Mouse (Mus musculus): ENCODE measurements around the gene Tnnt3.

Gene Tnnt3

DNA sequence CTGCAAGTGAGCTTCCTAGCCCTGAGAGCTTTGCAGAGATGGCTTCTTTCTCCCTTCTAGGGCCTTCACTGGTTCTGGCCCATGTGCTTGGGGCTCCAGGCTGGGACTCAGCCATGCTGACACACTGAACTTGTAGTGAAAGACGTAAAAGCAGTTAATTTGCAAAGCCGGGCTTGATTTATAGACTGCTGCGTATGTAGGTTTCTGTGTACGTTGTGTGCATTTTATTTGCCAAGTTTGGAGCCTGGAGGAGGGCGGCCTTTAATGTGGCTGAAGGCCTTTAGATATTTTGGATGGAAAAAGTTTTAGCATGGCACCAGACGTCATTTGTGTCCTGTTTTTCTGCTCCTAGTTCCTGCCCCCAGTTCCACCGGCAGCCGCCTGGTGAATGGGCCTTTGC, 41.2 kb downstream of the Tnnt3 start:
- DNase-seq (ENCODE audit: low read depth, low spot score): no peak

DNA sequence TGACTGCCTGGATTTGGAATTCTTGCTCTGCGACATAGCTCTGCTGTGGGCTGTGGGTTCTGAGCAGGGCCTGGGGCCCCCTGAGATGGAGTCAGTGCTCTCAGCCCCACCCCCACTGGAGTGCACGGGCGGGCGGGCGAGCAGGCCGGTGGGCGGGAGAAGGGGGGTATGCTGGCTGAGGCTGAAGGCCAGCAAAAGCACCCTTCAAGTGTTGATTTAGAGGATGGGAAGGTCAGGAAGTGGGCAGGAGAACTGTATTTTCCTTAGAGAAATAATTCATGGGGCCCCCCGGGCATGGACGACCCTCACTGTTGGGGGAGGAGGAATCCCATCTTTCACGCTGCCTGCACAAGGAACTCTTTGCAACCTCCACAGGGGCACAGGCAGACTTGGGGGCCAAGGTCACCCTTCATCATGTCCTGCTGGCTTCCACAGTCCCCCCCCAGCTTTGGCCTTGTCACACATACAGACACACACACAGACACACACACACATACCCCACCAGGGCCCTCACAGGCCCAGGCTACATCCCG, 44.2 kb downstream of the Tnnt3 start:
- no peak for DNase-seq (ENCODE audit: low read depth, low spot score)

DNA sequence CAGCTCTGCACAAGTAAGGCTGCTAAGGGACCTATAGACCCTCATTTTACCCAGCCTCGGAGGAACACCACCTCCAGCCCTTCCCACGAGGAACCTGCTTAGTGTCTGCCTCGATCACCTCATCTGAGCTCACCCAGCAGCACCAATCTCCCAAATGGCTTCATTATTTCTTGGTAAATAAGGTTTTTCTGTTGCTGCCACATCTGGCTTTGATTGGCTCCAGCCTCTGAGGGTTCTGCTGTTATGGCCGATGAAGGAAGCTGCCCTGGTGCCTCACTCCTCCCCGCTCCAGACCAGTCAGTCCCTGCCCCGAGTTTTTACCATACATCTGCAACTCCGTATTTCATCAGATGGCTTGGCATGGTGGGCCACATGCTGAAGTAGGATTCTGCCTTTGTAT, 47.3 kb downstream of the Tnnt3 start:
- no peak for DNase-seq (ENCODE audit: low read depth, low spot score)

DNA sequence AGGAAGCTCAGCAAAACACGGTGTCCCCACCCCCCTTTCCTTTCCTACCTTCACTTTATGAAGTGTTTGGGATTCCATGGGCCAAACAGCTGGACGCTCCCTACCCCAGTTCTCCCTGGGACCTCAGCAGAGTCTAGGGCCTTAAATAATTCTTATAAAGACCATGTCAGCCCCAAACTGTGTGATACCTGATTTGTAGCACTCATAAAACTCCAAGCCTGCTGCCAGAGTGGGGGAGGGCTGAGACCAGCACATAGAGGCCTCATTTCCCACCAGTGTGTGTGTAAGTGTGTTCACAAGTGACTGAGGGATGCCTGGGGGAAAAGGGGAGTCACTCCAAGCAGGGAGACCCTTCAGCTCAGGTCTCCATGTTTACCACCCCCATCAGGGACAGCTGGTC, 49.2 kb downstream of the Tnnt3 start:
- no peak for DNase-seq (ENCODE audit: low read depth, low spot score)

DNA sequence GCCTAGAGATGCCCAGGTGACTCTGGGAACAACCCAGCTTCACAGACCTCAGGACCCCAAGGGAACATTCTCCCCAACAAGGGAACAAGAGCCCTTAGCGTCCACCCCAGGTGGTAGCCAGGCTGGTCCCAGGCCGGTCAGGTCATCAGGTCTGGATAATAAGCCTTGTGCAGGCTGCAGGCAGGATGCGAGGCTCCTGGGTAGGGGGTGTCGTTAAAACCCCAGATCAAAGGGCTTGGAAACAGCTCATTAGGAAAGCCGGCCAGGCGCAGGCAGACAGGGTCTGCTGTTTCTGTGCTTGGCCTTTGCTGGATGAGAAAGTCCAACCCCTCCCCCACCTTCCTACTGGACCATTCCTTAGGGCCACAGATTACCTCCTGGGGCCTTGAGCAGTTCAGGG, 50.1 kb downstream of the Tnnt3 start:
- no peak for DNase-seq (ENCODE audit: low read depth, low spot score)

DNA sequence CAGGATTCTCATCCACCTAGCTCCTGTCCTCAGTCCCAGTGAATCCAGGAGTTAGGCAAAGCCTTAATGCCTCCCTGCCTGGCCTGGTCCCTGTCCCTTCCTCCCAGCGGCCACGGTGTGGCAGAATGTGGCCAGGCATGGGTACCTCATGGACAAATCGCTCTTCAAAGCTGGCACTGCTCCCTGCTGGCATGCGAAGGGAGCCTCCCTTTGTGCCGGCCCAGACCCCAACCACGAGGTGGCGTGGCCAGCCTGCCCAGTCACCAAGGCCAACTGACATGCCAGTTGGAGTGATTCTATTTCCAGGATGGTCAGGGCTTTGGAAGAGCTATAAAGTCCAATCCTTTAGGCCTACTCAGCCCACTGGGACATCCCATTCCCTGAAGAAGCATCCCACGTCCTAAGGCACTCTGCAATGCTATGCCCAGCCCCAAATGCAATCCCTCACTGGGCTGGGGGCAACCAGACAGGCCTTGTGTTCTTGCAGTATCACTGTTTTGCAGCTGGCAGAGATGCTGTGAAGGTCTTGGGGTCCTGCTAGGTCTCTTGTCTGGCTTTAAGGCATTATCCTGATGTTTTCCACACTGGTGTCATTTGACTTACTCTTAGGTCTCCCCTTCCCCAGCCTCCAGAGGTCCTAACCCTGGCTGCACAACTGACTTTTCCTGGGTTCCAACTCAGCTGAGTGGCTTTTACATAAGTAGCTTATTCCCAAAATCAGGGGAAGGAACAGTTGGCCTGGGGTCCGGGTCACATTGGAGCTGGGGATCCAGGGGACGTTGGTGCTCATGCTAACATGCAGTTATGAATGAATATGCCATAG, 51.5 kb downstream of the Tnnt3 start:
- no peak for DNase-seq (ENCODE audit: low read depth, low spot score)

DNA sequence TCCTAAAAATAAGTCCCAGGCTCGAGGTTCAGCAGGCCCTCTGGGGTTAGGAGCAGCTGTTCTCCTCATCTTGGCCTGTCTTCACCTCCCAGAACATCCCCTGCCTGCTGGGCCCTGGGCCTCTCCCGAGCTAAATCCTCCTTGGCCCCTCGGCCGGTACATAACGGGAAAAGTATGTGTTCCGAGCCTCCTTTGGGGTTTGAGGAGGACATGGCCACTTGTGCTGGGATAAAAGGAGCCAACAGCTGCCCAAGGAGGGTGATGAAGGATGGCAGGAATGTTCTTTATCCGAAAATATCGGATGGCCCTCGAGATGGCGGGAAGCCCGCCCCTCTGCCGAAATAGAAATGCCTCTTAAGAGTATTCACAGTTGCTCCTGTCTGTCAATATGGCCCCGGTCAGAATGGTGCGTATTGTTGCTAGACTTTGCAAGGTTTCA, 52.3 kb downstream of the Tnnt3 start:
- no peak for DNase-seq (ENCODE audit: low read depth, low spot score)

DNA sequence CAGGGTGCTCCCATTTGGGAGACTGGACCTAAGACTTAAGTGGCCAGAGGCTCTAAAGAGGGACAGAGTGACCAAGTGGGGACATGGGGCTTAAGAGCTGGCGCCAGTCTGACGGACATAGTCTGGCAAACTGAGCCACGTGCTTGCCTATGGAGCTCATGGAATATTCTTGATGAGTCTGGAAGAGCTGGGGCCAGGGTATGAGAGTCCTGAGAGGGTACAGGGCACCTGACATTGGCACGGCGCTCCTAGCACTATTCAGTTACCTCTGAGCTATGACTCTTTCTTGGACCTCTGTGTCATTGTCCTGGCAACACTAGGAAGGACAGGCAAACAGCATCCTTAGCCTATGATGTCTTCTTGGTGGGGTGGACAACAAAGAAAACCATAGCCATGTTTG, 53.1 kb downstream of the Tnnt3 start:
- DNase-seq (ENCODE audit: low read depth, low spot score): no peak

DNA sequence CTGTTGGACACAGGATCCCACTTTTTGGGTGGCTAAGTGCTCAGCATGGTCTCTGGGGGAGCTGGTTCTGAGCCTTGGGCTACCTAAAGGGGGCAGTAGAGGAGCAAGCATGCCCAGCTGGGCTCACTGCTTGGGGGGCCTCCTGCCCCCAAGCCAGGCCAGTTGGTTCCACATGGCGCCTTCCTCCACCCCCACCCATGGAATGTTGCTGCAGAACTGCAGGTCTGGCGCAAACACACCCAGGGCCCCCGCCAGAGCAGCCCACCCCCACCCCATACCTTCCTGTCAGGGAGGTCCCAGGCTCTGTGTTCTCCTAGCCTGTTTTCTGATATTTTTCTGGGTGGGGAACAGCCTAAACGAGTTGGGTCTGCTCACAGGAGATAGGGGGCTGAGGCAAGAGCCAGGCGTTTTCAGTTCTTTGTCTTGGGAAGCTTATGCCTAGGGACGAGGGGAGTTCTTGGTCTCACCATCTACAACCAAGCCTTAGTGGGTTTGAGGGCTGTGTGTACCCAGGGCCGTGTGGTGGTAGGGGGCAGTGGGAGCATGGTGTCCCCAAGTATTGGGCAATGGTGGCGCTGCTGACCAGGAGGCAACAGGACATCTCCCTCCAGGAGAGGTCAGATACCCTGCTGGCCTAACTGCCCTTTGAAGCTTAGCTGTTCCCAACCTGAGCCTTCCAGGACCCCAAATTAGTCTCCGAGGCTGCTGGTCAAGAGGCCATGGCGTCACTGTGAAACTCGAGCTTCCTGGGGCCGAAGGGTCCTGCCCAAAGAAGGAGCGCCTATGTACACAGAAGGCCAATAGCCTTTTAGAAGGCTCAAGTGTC, 54.2 kb downstream of the Tnnt3 start:
- DNase-seq (ENCODE audit: low read depth, low spot score): no peak

DNA sequence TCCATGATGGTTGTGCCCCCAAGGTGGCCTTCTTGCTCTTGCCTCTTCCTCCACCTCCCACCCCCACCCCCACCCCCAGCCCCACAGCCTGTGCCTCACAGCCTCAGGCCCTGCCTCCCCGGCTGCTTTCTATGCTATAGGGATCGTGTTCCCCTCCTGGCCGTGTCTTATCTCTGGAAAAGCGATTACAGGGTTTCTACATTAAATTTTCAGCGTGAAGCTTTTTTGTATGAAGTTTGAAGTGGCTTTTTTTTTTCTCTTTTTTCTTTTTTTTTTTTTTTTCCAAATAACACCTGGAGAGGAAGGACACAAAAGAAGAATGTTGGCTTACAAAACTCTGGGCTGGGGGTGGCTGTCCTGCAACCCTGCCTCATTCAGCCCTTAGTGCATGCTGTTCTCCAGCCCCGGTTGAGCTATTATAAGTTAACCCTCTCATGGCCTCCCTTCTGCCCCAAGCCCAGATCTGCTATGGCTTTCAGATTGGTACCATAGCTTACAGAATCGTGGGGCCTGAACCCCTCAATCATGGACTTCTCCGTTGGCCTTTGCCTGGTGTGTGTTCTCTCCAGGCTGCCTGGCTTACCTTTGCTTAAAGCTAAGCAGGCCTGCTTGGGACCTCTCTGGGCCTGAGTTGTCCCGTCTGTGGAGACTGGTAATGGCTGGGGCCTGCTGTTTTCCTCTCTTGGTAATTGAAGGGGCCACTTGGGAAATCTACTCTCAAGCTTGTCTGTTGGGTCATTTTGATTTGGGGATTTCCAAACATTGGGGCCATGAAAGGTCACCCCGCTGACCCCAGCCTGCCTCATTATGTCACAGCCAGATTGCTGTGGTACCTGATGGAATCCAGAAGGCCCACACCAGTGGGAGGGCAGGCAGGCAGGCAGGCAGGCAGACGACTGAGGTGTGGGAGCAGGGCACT, 55.0 kb downstream of the Tnnt3 start:
- no peak for DNase-seq (ENCODE audit: low read depth, low spot score)

DNA sequence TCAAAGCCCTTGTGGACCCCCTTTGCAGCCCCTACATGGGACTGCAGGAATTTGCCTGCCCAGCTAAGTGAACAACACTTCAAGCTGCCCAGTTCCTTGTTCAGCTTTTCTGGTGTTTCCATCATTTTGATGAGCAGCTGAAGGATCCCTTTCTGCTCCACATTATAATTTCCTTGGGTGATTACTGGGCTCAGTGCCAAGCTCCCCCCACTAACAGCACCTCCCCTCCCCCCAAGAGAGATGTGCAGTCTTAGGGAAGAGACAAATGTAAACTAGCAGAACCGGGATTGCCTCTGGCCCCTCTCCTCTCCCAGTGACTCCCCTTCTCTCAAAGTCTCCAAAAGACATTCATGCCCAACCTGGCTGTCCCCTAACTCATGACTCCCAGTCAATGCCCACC, 56.0 kb downstream of the Tnnt3 start:
- DNase-seq (ENCODE audit: low read depth, low spot score): no peak

DNA sequence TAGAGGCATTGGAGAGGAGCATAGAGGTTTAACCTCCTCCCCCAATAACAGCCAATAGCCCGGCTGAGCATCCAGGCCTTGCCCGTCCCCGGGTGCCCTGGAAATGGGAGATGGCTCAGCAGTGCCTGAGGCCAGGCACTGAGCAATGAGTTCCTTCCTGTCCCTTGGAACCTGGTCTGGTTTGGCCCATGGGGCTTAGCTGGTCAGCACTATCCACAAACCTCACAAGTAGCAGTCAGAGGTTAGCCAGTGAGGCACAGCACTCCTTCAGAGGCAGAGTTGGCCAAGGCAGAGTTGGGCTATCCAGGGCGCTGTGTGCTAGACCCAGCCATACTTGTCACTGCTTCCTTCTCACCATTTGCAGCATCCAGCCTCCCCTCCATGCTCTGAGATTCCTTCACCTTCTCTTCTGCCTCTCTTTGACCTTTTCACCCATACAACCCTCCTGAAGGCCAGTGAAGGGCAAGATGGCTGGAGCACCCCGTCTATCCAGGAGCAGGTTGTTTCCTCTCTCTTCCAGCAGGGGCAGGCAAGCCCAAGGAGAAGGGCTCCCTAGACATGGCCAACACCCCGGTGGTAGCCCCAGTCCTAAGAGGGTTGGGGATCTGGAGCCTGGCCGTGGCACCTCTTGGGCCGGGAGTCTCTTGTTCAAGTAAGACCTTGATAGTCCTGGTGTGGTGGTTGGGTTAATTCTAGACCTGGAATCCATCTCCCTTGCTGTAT, 56.9 kb downstream of the Tnnt3 start:
- DNase-seq (ENCODE audit: low read depth, low spot score): no peak

DNA sequence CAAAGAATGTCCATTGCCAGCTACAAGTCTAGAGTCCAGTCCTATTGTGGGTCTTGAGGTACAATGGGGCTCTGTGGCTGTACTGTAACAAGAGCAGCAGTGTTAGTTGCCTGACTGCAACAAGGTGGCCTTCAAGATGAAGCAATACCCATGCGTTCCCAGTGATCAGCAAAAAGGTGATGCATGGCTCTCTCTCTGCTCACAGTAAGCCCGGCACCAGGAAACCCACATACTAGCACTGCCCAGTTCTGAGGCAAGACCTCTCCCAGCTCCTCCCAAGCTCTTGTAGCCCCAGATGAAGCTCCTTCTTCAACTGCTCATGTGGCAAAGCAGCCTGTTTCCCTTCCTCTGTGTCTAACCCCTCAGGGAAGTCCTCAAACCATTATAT, 57.4 kb downstream of the Tnnt3 start:
- DNase-seq (ENCODE audit: low read depth, low spot score): no peak

DNA sequence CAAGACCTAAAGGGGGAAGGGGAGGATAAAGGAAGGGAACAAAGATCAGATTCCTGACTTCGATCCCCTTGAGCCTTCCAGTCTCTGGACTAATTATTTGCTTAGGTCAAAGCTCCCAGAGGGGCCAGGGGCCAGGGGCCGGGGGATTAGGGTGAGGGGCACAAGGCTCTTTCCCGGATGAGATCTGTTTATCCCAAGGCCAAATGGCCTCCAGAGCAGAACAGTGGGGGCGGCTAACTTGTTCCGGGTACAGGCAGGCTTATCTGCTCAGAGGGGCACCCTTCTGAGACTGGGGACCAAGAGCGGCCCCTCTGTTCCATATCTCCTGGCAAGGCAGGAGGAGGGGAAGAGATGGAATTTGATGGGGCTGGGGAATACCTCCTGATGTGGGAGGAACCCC, 59.1 kb downstream of the Tnnt3 start:
- DNase-seq (ENCODE audit: low read depth, low spot score): no peak

DNA sequence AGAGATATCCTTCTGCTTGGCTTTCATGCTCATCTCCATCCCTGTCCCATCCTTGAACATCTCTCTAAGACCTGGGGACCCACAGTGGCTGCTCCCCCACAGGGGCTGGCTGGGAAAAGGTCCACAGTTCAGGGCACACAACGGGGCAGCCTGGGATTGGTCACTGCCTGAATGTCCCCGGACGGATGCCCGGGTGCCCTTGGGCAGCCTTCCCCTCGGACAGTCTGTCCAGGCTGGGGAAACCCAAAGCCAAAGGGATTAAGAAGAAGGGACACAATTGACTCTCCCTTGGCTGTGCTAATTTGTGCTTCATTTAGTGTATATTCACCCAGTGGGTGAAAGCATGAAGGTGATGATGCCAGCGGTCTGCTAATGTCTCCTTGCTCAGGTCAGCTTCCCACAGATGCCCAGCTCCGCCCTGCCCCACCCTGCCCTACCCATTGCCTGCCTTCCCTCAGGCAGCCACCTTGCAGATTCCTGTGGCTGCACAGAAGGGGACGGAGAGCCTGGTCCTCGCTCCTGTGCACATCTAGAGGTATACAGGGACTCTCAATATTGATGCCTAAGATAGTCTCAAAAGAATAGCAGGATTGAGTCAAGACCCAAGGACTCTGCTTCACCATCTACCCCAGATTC, 60.0 kb downstream of the Tnnt3 start:
- DNase-seq (ENCODE audit: low read depth, low spot score): no peak

DNA sequence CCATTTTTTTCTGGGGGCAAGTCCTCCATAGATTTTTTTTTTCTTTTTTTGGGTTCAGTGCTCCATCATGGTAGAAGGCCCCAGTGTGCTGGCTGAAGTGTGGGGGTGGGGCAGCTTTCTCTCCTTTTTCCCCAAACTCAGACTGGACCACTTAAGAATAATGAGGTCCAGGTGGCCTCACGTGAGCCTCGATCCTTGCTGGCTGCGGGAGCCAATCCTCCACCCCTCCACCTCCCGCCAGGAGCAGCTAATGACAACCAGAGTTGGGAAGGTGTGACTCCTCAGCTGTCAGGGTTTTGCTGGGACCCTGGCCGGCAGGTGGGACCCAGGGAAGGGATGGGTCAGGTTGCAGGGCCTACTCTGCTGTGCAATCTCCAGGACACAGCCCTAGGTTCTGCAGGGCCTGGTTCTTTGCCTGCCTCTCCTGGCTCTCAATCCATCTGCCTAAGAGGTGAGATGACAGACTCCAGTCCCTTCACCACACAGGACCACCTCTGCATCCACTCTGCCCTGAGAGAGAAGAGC, 61.1 kb downstream of the Tnnt3 start:
- DNase-seq (ENCODE audit: low read depth, low spot score): no peak

DNA sequence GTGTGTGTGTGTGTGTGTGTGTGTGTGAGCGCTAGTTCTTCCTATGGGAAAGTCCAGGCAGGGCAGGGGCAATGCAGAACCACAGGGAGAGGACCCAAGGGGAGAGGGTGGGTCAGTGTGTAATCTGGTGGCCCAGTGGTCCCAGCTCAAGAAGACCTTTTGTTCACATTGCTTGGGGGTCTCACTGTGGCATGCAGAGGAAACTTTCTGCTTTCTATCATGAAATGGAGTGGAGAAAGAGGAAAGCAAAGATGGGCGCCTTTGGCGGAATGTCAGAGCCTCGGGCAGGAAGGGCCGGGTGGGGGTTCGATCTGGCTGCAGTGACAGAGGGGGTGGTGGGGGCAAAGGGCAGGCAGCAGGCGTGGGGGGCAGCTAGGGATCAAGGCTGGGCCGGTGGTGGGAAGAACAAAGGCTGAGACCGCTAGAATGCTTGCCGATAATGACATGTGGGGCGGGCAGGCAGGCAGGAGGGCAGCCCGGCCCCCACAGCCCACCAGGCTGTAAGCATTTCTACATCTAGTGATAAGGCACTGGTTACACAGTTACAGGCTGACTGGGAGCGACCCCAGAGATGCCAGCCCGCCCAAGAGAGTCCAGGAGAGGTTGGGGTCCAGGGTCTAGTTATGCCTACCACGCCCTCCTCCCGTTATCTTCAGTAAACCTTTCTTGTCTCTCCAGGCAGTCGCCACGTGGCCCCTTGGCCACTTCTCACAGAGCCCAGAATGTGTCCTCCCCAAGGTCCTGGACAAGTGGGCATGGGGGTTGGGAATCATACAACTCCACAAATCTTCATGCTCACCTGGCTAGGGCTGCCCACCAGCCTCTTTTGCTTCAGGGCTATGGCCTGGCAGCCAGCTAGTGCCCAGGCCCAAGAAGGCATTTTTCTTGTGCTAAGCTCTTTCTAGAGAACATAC, 62.6 kb downstream of the Tnnt3 start:
- no peak for DNase-seq (ENCODE audit: low read depth, low spot score)

DNA sequence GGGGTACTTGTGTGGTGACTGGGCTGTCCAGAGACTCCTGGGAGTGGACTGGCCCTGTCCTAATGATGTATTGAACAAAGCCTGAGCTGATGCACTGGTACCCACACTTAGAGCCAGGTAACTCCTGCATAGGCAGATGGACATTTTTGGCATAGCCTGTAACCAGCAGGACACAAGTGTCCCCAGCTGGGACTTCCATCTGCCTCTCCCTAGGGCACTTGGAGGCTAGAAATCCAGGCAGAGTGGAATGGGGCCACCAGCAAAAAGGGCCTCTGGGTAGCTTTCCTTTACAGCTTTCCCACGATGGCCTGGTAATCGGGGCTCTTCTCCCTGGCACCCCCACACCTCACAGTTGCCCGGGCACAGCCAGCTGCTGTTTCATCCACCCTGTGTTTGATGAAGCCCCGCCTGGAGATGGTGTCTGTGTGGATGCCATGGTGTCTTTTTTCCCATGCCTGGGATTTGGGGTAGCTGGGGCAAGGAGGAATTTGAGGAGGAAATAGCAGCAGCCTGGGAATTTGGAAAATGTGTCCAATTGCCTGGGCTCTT, 63.3 kb downstream of the Tnnt3 start:
- DNase-seq (ENCODE audit: low read depth, low spot score): no peak

DNA sequence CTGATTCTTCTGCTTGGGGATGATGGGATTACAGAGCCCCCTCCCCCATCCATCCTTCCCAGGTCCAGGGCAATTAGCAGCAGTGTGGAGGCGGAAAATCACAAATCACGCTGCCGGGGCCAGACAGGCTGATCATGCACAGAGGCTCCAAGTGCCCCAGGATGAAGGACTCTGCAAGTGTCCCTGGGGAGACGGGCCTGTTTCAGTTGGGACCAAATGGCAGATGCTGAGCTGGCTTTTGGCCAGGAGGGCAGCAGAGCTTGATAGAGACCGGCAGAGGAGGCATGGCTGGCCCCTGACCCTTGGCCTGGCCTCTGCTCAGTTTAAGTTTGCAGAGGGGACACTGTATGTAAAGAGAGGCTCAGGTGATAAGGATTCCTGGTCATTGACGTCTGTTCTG, 64.5 kb downstream of the Tnnt3 start:
- no peak for DNase-seq (ENCODE audit: low read depth, low spot score)
